Mouse (Mus musculus) spleen, adult 10 weeks (tissue): ENCODE data around the gene Ankfn1. TPM values are rescaled to one million over a fixed set of nuclear protein-coding genes. Genes with fewer than 3 reads are reported as not detected.

Experiments
- polyA plus RNA-seq: library from polyadenylated mRNA; stranded (reverse); fragments of 350-450 nt; fragmentation: Illumina TruSeq; extraction: RNeasy Lipid Tissue Mini Kit (QIAGEN cat#74804); gene quantifications from one replicate; pipeline ENCODE4 v1.2.3, GENCODE M21; 2015; ENCODE audit warnings: low replicate concordance; ENCODE audit not compliant: insufficient read depth

Ankfn1 gene
- not detected for polyA plus RNA-seq

GRCm38 (mm10) chr11:89777431-89777830, at the start of gene Ankfn1:
Gene Ankfn1, minus strand, starts transcription at chr11:89777653.

Other genes with a start within 250 kb of the Ankfn1 start
- 14.8 TPM for gene Pctp, start 225.2 kb upstream of the Ankfn1 start, polyA plus RNA-seq